In the genomic region with DNA sequence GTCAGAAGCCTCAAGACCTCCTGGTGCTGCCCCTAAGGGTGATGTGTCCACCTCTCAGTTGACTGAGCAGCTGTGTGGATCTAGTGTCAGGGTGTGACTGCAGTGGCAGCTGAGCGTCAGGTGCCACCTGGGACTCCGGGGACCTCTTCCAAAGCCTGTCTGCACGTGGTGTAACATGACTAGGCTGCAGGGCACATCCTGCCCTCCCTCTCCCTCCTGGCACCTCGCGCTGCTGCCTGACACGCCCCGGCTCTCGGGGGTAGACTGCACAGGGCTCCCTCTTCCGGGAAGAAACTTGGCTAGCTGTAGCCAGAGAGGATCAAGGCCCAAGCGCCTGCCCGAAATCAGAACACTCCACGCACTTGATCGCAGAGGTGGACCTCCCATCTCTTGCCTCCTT, we compare ENCODE assay signal across 9 mouse cellular contexts.
DNase-seq lines count a peak whose midpoint lies in the region; ATAC-seq lines count a peak whose summit lies in the region.
"Had no signal": no experiment of that assay in that cellular context is flagged by ENCODE, and none has a peak within 500 bp of the region (broad histone marks: within the 10 kb centered on the region; RNA-seq: fewer than 3 reads in every experiment).

No protein-coding gene starts in this region.

- H3K4me2 ChIP-seq in embryonic facial prominence, embryonic 12.5 days (replicated peaks) = no peak overlapping the region
- H3K4me2 ChIP-seq in embryonic facial prominence, embryonic 14.5 days (ENCODE audit: low read depth, low read length) = no peak overlapping the region

- H3K27me3 ChIP-seq in embryonic facial prominence, embryonic 12.5 days = no peaks in the 10 kb centered on the region
- no peaks in the 10 kb centered on the region for H3K27me3 ChIP-seq in embryonic facial prominence, embryonic 10.5 days (replicated peaks; ENCODE audit: low read depth, poor library complexity, severe bottlenecking)
- H3K27me3 ChIP-seq in embryonic facial prominence, embryonic 14.5 days (replicated peaks; ENCODE audit: control insufficient read depth, insufficient read depth, low read length) = no peaks in the 10 kb centered on the region

- WGBS in embryonic facial prominence, embryonic 12.5 days = 60% methylated on average over 13 of the region's 13 CpGs
- 71% methylated on average over 13 of the region's 13 CpGs for WGBS in embryonic facial prominence, embryonic 10.5 days
- WGBS in embryonic facial prominence, embryonic 14.5 days = 48% methylated on average over 12 of the region's 13 CpGs

- H3K27ac ChIP-seq in embryonic facial prominence, embryonic 12.5 days = no peak overlapping the region
- no peak overlapping the region for H3K27ac ChIP-seq in embryonic facial prominence, embryonic 10.5 days (replicated peaks)
- H3K27ac ChIP-seq in embryonic facial prominence, embryonic 14.5 days (replicated peaks; ENCODE audit: low read depth, low read length) = no peak overlapping the region

- peaks cover 11% of the 10 kb centered on the region; the same call in 1 of the 2 replicates for H3K4me1 ChIP-seq in embryonic facial prominence, embryonic 12.5 days
- peaks cover 38% of the 10 kb centered on the region for H3K4me1 ChIP-seq in embryonic facial prominence, embryonic 10.5 days
- H3K4me1 ChIP-seq in embryonic facial prominence, embryonic 14.5 days (ENCODE audit: control insufficient read depth, insufficient read depth, low read length) = peaks cover 3% of the 10 kb centered on the region; the same call in 1 of the 2 replicates

- H3K36me3 ChIP-seq in embryonic facial prominence, embryonic 12.5 days = no peaks in the 10 kb centered on the region
- H3K36me3 ChIP-seq in embryonic facial prominence, embryonic 10.5 days (replicated peaks) = no peaks in the 10 kb centered on the region
- no peaks in the 10 kb centered on the region for H3K36me3 ChIP-seq in embryonic facial prominence, embryonic 14.5 days (ENCODE audit: control insufficient read depth, insufficient read depth, low read length)
- H3K36me3 ChIP-seq: G1E had no signal

- ATAC-seq in embryonic facial prominence, embryonic 12.5 days (ENCODE audit: insufficient number of reproducible peaks, insufficient read depth, low FRiP score, low TSS enrichment) = 0 out of 2 replicates have a peak, but pooled peaks have one; percentile 10
- peak; percentile 90 for ATAC-seq in embryonic facial prominence, embryonic 14.5 days (ENCODE audit: low read depth)
- peak; percentile 78 to 80 for ATAC-seq in hematopoietic stem cell, adult 5-6 weeks (replicated peaks in 1 of 2; ENCODE audit: insufficient read depth in 1 of 2, low FRiP score in 2 of 2, low TSS enrichment in 1 of 2, low read depth in 1 of 2, poor library complexity in 2 of 2, severe bottlenecking in 2 of 2)

- H3K9me3 ChIP-seq in embryonic facial prominence, embryonic 12.5 days = no peaks in the 10 kb centered on the region
- H3K9me3 ChIP-seq in embryonic facial prominence, embryonic 10.5 days = no peaks in the 10 kb centered on the region
- no peaks in the 10 kb centered on the region for H3K9me3 ChIP-seq in embryonic facial prominence, embryonic 14.5 days (ENCODE audit: control insufficient read depth, low read length)
- H3K9me3 ChIP-seq: G1E had no signal

- DNase-seq in embryonic facial prominence, embryonic 10.5 days (ENCODE audit: low spot score) = no peak
- peak; percentile 82 for DNase-seq in embryonic facial prominence, embryonic 14.5 days (ENCODE audit: low spot score)
- DNase-seq in lung, postnatal 4 days = peak; percentile 49 to 63
- DNase-seq in thymus, postnatal 4 days = peak; percentile 86
- no peak for DNase-seq in embryo, embryonic 11 days
- DNase-seq in layer of hippocampus, adult 9-11 months = no peak

- H3K9ac ChIP-seq in embryonic facial prominence, embryonic 12.5 days = no peak overlapping the region
- H3K9ac ChIP-seq in embryonic facial prominence, embryonic 14.5 days (ENCODE audit: low read depth, low read length) = no peak overlapping the region

- H3K4me3 ChIP-seq in embryonic facial prominence, embryonic 12.5 days = no peak overlapping the region
- H3K4me3 ChIP-seq in embryonic facial prominence, embryonic 10.5 days = no peak overlapping the region
- H3K4me3 ChIP-seq in embryonic facial prominence, embryonic 14.5 days (ENCODE audit: low read depth, low read length) = no peak overlapping the region

Comparison
In these comparisons a context has a peak if more than half of its experiments do, and no peak if none do; other contexts are left out.
1. DNase-seq: peak in embryonic facial prominence, embryonic 14.5 days (single experiment), lung, postnatal 4 days (2 of 2) and thymus, postnatal 4 days (single experiment); none in embryonic facial prominence, embryonic 10.5 days (single experiment), embryo, embryonic 11 days (single experiment) and layer of hippocampus, adult 9-11 months (single experiment).
2. ATAC-seq: peak in every context shown above with its lines; median percentile 90 in embryonic facial prominence, embryonic 14.5 days; 79 in hematopoietic stem cell, adult 5-6 weeks; 10 in embryonic facial prominence, embryonic 12.5 days.